Comparison of ENCODE assay signal across 9 mouse cellular contexts in genomic region chr11:12034781-12035180, GRCm38 (mm10). TPM values are rescaled to one million over a fixed set of nuclear protein-coding genes. Genes with fewer than 3 reads are reported as not detected.
DNase-seq lines count a peak whose midpoint lies in the region; ATAC-seq lines count a peak whose summit lies in the region.
"Had no signal": no experiment of that assay in that cellular context is flagged by ENCODE, and none has a peak within 500 bp of the region (broad histone marks: within the 10 kb centered on the region; RNA-seq: fewer than 3 reads in every experiment).

No protein-coding gene starts in this region.

- ATAC-seq in heart, embryonic 12.5 days (ENCODE audit: insufficient number of reproducible peaks, low FRiP score) = no peak
- ATAC-seq in hindbrain, embryonic 15.5 days (ENCODE audit: low FRiP score, low read depth) = no peak
- ATAC-seq in midbrain, embryonic 13.5 days = no peak

- peak overlapping the region; percentile 66 for H3K4me2 ChIP-seq in heart, embryonic 12.5 days
- H3K4me2 ChIP-seq in hindbrain, embryonic 15.5 days = peak overlapping the region; percentile 60; the same call in 1 of the 2 replicates
- H3K4me2 ChIP-seq in midbrain, embryonic 13.5 days (replicated peaks) = peak overlapping the region; percentile 58

- peak overlapping the region; percentile 96 for H3K27ac ChIP-seq in heart, embryonic 12.5 days (ENCODE audit: poor library complexity, severe bottlenecking)
- H3K27ac ChIP-seq in hindbrain, embryonic 15.5 days (replicated peaks) = no peak overlapping the region
- no peak overlapping the region for H3K27ac ChIP-seq in midbrain, embryonic 13.5 days

- peaks cover 22% of the 10 kb centered on the region for H3K4me1 ChIP-seq in heart, embryonic 12.5 days (replicated peaks)
- H3K4me1 ChIP-seq in hindbrain, embryonic 15.5 days (replicated peaks) = peaks cover 20% of the 10 kb centered on the region
- peaks cover 16% of the 10 kb centered on the region for H3K4me1 ChIP-seq in midbrain, embryonic 13.5 days (replicated peaks)

- H3K36me3 ChIP-seq in heart, embryonic 12.5 days = peaks cover under 1% of the 10 kb centered on the region; the same call in 1 of the 2 replicates
- H3K36me3 ChIP-seq in hindbrain, embryonic 15.5 days = no peaks in the 10 kb centered on the region
- H3K36me3 ChIP-seq in midbrain, embryonic 13.5 days = no peaks in the 10 kb centered on the region

- H3K27me3 ChIP-seq in heart, embryonic 12.5 days (replicated peaks) = peaks cover 64% of the 10 kb centered on the region
- peaks cover 79% of the 10 kb centered on the region for H3K27me3 ChIP-seq in hindbrain, embryonic 15.5 days
- H3K27me3 ChIP-seq in midbrain, embryonic 13.5 days = peaks cover 96% of the 10 kb centered on the region

- 43% methylated on average over 4 of the region's 4 CpGs for WGBS in heart, embryonic 12.5 days
- 49% methylated on average over 4 of the region's 4 CpGs for WGBS in hindbrain, embryonic 15.5 days
- 52% methylated on average over 4 of the region's 4 CpGs for WGBS in midbrain, embryonic 13.5 days

- H3K9ac ChIP-seq in heart, embryonic 12.5 days = peak overlapping the region; percentile 99
- 0 out of 2 replicates have a peak overlapping the region, but pooled peaks have one; percentile 4 for H3K9ac ChIP-seq in hindbrain, embryonic 15.5 days
- peak overlapping the region; percentile 46 for H3K9ac ChIP-seq in midbrain, embryonic 13.5 days (replicated peaks)

- no peak for DNase-seq in heart, postnatal 25 days (ENCODE audit: low spot score)
- peak; percentile 18 for DNase-seq in embryo, embryonic 11 days
- no peak for DNase-seq in adipocyte (ENCODE audit: low spot score)
- DNase-seq in spleen, adult 12 weeks (ENCODE audit: low spot score) = no peak
- no peak for DNase-seq in kidney, postnatal 14 days
- DNase-seq: adrenal gland, postnatal 25 days had no signal

- no peaks in the 10 kb centered on the region for H3K9me3 ChIP-seq in heart, embryonic 12.5 days (replicated peaks)
- no peaks in the 10 kb centered on the region for H3K9me3 ChIP-seq in hindbrain, embryonic 15.5 days
- no peaks in the 10 kb centered on the region for H3K9me3 ChIP-seq in midbrain, embryonic 13.5 days

- intact Hi-C loops in heart, postnatal 25 days (cut with DNase I) = loop anchor here (5.0 kb wide), 3 partner anchors 37 to 212 kb away; no protein-coding TSS in a partner anchor

- peak overlapping the region; percentile 86 for H3K4me3 ChIP-seq in heart, embryonic 12.5 days
- 0 out of 2 replicates have a peak overlapping the region, but pooled peaks have one; percentile 15 for H3K4me3 ChIP-seq in hindbrain, embryonic 15.5 days
- peak overlapping the region; percentile 59 for H3K4me3 ChIP-seq in midbrain, embryonic 13.5 days (replicated peaks)

RNA-seq across cellular contexts. Expression of gene Grb10, which starts 3.7 kb away (rescaled TPM):
- polyA plus RNA-seq in heart, embryonic 12.5 days (2016; fragmentation: Nextera tagmentation; extraction: Ambion mirVana) = 817 and 830 TPM in 2 replicates
- 100 to 1,000 TPM; 103 to 108 TPM for total RNA-seq in heart, postnatal 25 days (2021)
- 87.1 and 94.7 TPM in 2 replicates for polyA plus RNA-seq in hindbrain, embryonic 15.5 days (2015; fragmentation: Nextera tagmentation; extraction: Ambion mirVana)
- polyA plus RNA-seq in midbrain, embryonic 13.5 days (2015; fragmentation: Nextera tagmentation; extraction: Ambion mirVana) = 132 and 149 TPM in 2 replicates

Comparison
In these comparisons a context has a peak if more than half of its experiments do, and no peak if none do; other contexts are left out.
1. H3K4me3 ChIP-seq: peak in every context shown above with its lines; median percentile 86 in heart, embryonic 12.5 days; 59 in midbrain, embryonic 13.5 days; 15 in hindbrain, embryonic 15.5 days.
2. H3K9ac ChIP-seq: peak in every context shown above with its lines; median percentile 99 in heart, embryonic 12.5 days; 46 in midbrain, embryonic 13.5 days; 4 in hindbrain, embryonic 15.5 days.